Mouse (Mus musculus) neural tube, embryonic 15.5 days (tissue): Measurements from ENCODE around the gene Kif26a. TPM values are rescaled to one million over a fixed set of nuclear protein-coding genes. Genes with fewer than 3 reads are reported as not detected.

Source experiments
- ATAC-seq: fragments of 200-750 bp; cut with Nextera tagmentation; 2 replicates; pipeline ENCODE4 v1.8.0; 2017; ENCODE audit warnings: mild to moderate bottlenecking, moderate TSS enrichment, moderate library complexity; ENCODE audit not compliant: low FRiP score
- H3K27ac ChIP-seq: fragments of 300-500 bp; sonication (generic); replicated peaks from 2 replicates; pipeline ENCODE4 v1.5.1; 2015; ENCODE audit warnings: mild to moderate bottlenecking, inconsistent platforms
- H3K27me3 ChIP-seq: fragments of 300-500 bp; sonication (generic); replicated peaks from 2 replicates; pipeline ENCODE4 v1.6.1; 2015; ENCODE audit warnings: inconsistent platforms
- H3K36me3 ChIP-seq: fragments of 300-500 bp; sonication (generic); 2 replicates; pipeline ENCODE4 v1.6.1; 2015; ENCODE audit warnings: inconsistent platforms
- H3K4me1 ChIP-seq: fragments of 300-500 bp; sonication (generic); 2 replicates; pipeline ENCODE4 v1.6.1; 2015; ENCODE audit warnings: inconsistent platforms
- H3K4me2 ChIP-seq: fragments of 300-500 bp; sonication (generic); 2 replicates; pipeline ENCODE4 v1.6.1; 2015; ENCODE audit warnings: inconsistent platforms, mild to moderate bottlenecking, moderate library complexity
- H3K4me3 ChIP-seq: fragments of 300-500 bp; sonication (generic); replicated peaks from 2 replicates; pipeline ENCODE4 v1.5.1; 2015; ENCODE audit warnings: mild to moderate bottlenecking, inconsistent platforms
- H3K9ac ChIP-seq: fragments of 300-500 bp; sonication (generic); replicated peaks from 2 replicates; pipeline ENCODE4 v1.6.1; 2015; ENCODE audit warnings: mild to moderate bottlenecking, inconsistent platforms
- H3K9me3 ChIP-seq: fragments of 300-500 bp; sonication (generic); replicated peaks from 2 replicates; pipeline ENCODE4 v1.6.1; 2016; ENCODE audit warnings: inconsistent platforms
- WGBS: fragments of 180-500 bp; shearing (Covaris S2); methylation state at CpG from one replicate; pipeline ENCODE4 v1.1.7; 2015; ENCODE audit warnings: mixed read lengths; 5-methylcytosine and 5-hydroxymethylcytosine counted together
- polyA plus RNA-seq: library from polyadenylated mRNA; unstranded; fragments of >200 nt; fragmentation: Nextera tagmentation; extraction: Ambion mirVana; gene quantifications from 2 replicates; pipeline ENCODE4 v1.2.1, GENCODE M21; 2015

The Kif26a gene
- polyA plus RNA-seq, 1 experiment from 2014 or later: 4.0 TPM

DNA sequence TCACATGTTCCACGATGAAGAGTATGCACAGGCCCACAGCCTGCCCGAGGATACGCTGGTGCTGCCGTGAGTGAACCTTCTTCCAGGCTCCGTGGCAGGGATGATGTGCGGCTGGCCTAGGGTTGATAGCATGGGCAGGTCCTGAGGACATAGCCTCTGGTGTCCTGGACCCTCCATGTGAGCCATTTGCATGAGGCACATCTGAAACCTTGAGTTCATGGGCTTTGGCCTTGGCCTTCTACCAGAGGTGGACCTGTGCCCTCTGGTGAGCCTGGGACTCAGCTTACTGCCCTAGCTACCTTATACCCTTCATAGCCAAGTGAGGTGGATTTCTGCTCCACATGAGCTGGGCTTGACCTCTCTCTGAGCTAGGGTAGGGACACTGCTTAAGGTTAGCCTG lies 33.8 kb upstream of the Kif26a start:
- no peaks in the 10 kb centered on the region for H3K36me3 ChIP-seq
- H3K4me1 ChIP-seq: no peaks in the 10 kb centered on the region
- no peak overlapping the region for H3K27ac ChIP-seq
- no peaks in the 10 kb centered on the region for H3K9me3 ChIP-seq
- H3K4me2 ChIP-seq: no peak overlapping the region
- no peak for ATAC-seq
- WGBS: 92% methylated on average over 6 of the region's 6 CpGs
- H3K9ac ChIP-seq: no peak overlapping the region
- H3K4me3 ChIP-seq: no peak overlapping the region
- H3K27me3 ChIP-seq: peaks cover 16% of the 10 kb centered on the region; the same call in 1 of the 2 replicates

- H3K9me3 ChIP-seq: no peaks in the 10 kb centered on the region
- H3K27ac ChIP-seq: no peak overlapping the region
- H3K9ac ChIP-seq: no peak overlapping the region
- no peak for ATAC-seq
- WGBS: 15% methylated on average over 13 of the region's 13 CpGs
- no peaks in the 10 kb centered on the region for H3K36me3 ChIP-seq
- no peak overlapping the region for H3K4me3 ChIP-seq
- H3K4me1 ChIP-seq: no peaks in the 10 kb centered on the region
- no peak overlapping the region for H3K4me2 ChIP-seq
- H3K27me3 ChIP-seq: peaks cover 16% of the 10 kb centered on the region; the same call in 1 of the 2 replicates
These were observed 33.2 kb upstream of the Kif26a start for GRCm38 (mm10) chr12:112112686-112113396.

DNA sequence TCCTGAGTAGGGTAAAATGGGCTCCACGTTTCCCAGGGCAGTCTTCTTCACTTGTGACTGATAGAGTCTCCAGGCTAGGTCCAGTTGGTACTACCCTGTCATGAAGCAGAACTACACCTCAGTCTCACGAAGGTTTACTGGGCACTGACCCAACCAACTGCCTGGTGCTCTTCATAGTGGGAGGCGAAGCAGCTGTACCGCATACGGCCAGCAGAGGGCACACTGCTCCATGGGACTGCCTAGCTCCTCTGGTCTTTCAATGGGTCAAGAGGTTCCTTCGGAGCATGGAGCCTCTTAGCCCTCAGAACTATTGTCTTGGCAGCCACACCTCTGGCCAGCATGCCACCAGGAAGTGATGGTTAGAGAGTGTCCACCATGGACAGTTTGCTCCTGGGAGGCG lies 32.3 kb upstream of the Kif26a start:
- Histone ChIP-seq H3K9me3 (no peaks in the 10 kb centered on the region), H3K4me1 (no peaks in the 10 kb centered on the region), H3K27me3 (peaks cover 16% of the 10 kb centered on the region; the same call in 1 of the 2 replicates), H3K4me3 (no peak overlapping the region), H3K4me2 (no peak overlapping the region), H3K36me3 (no peaks in the 10 kb centered on the region), H3K9ac (no peak overlapping the region), H3K27ac (no peak overlapping the region)
- WGBS: 13% methylated on average over 7 of the region's 7 CpGs
- ATAC-seq: peak; percentile 46; the same call in 1 of the 2 replicates

DNA sequence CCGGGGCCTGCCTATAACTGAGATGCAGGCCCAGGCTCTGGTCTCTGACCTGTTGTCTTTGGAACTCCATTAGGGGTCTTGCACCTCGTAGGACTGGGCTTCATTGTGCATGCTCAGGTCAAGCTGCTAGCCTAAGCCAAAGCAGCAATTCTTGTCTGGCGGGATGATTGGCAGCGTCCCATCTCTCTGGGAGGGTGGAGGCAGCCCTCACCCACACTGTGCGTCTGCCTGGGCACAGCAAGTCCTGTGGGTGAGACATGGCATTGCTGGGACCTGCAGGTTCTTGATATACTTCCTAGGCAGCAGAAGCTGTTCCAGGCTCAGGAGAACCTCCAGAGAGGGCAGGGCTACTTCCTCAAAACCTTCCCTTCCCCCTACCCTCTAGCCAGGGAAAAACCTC lies 29.0 kb upstream of the Kif26a start:
- H3K4me3 ChIP-seq: no peak overlapping the region
- H3K4me1 ChIP-seq: no peaks in the 10 kb centered on the region
- no peak overlapping the region for H3K9ac ChIP-seq
- H3K36me3 ChIP-seq: no peaks in the 10 kb centered on the region
- WGBS: 81% methylated on average over 5 of the region's 5 CpGs
- ATAC-seq: no peak
- peaks cover 14% of the 10 kb centered on the region; the same call in 1 of the 2 replicates for H3K27me3 ChIP-seq
- no peaks in the 10 kb centered on the region for H3K9me3 ChIP-seq
- H3K27ac ChIP-seq: no peak overlapping the region
- no peak overlapping the region for H3K4me2 ChIP-seq

GRCm38 (mm10) chr12:112117649-112118048 lies 28.4 kb upstream of the Kif26a start:
- no peak overlapping the region for H3K27ac ChIP-seq
- WGBS: 81% methylated on average over 7 of the region's 7 CpGs
- no peaks in the 10 kb centered on the region for H3K9me3 ChIP-seq
- H3K27me3 ChIP-seq: peaks cover 12% of the 10 kb centered on the region; the same call in 1 of the 2 replicates
- no peaks in the 10 kb centered on the region for H3K4me1 ChIP-seq
- no peak for ATAC-seq
- no peaks in the 10 kb centered on the region for H3K36me3 ChIP-seq
- no peak overlapping the region for H3K9ac ChIP-seq
- H3K4me2 ChIP-seq: no peak overlapping the region
- no peak overlapping the region for H3K4me3 ChIP-seq

DNA sequence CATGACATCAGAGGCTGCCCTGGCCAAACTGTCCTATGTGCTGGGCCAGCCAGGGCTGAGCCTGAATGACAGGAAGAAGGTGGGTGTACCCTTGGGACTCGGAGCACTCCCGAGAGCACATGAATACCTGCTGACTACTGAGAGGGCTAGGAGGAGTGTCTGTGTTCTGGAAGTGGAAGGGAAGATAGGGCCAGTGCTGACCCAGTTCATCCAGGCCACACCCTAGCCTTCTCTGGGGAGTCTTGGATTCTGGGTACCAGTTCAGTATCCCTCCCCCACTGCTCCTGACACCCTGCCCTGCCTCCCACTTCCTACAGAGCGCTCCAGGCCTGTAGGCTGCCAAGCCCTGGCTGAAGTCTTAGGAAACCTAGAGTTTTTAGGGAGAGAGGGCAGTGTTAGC lies 24.8 kb upstream of the Kif26a start:
- WGBS: 90% methylated on average over 3 of the region's 3 CpGs
- ATAC-seq: no peak

GRCm38 (mm10) chr12:112125903-112126302 lies 20.1 kb upstream of the Kif26a start:
- Histone ChIP-seq H3K4me2 (no peak overlapping the region), H3K9ac (no peak overlapping the region), H3K9me3 (no peaks in the 10 kb centered on the region), H3K36me3 (no peaks in the 10 kb centered on the region), H3K4me1 (peaks cover 11% of the 10 kb centered on the region), H3K27ac (no peak overlapping the region), H3K27me3 (peaks cover 17% of the 10 kb centered on the region), H3K4me3 (no peak overlapping the region)
- WGBS: 90% methylated on average over 14 of the region's 14 CpGs
- no peak for ATAC-seq

More for the DNA sequence above, 24.8 kb upstream of the Kif26a start:
- Histone ChIP-seq H3K4me2 (no peak overlapping the region), H3K36me3 (no peaks in the 10 kb centered on the region), H3K9me3 (no peaks in the 10 kb centered on the region), H3K27me3 (peaks cover 4% of the 10 kb centered on the region; the same call in 1 of the 2 replicates), H3K4me1 (no peaks in the 10 kb centered on the region), H3K9ac (no peak overlapping the region), H3K27ac (no peak overlapping the region), H3K4me3 (no peak overlapping the region)

DNA sequence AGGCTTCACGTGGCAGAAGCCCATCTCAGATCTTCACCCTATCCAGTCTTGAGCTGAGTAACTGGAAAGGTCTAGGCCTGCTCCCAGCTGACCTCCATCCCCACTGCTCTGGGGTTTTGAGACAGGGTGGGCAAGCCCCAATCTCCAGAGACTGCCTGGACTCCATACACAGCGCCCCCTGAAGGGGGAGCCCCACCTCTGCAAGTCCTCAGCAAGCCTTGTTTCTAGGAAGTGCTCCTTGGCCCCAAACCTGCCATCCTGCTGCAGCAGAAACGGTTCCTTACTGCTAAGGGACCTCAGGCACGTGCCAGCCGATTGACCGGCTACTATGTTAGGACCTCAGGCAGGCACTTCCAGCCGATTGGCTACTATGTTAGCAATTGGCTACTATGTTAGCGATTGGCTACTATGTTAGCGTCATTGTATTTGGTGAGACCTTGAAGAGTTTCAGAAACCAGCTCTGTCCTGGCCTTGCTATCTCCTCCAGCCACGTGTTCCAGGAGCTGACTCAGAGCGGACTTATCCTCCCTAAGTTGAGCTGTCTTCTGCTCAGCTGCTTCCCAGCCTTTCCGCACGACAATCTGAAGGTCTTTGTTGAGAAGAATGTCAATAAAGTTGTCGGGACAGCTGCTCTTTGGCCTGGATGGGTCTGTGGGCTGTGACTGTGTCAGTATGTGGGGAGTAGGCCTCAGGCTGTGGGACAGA lies 18.9 kb upstream of the Kif26a start:
- no peak overlapping the region for H3K4me3 ChIP-seq
- ATAC-seq: no peak
- H3K36me3 ChIP-seq: no peaks in the 10 kb centered on the region
- peaks cover 29% of the 10 kb centered on the region for H3K27me3 ChIP-seq
- 62% methylated on average over 14 of the region's 14 CpGs for WGBS
- no peaks in the 10 kb centered on the region for H3K9me3 ChIP-seq
- no peak overlapping the region for H3K4me2 ChIP-seq
- peaks cover 13% of the 10 kb centered on the region for H3K4me1 ChIP-seq
- H3K27ac ChIP-seq: no peak overlapping the region
- H3K9ac ChIP-seq: no peak overlapping the region

- H3K4me2 ChIP-seq: no peak overlapping the region
- H3K4me1 ChIP-seq: peaks cover 13% of the 10 kb centered on the region
- no peaks in the 10 kb centered on the region for H3K9me3 ChIP-seq
- H3K4me3 ChIP-seq: no peak overlapping the region
- H3K27me3 ChIP-seq: peaks cover 43% of the 10 kb centered on the region
- no peak overlapping the region for H3K27ac ChIP-seq
- no peaks in the 10 kb centered on the region for H3K36me3 ChIP-seq
- no peak overlapping the region for H3K9ac ChIP-seq
- ATAC-seq: no peak
- 83% methylated on average over 4 of the region's 4 CpGs for WGBS
These were observed 17.5 kb upstream of the Kif26a start for GRCm38 (mm10) chr12:112128526-112128925.

DNA sequence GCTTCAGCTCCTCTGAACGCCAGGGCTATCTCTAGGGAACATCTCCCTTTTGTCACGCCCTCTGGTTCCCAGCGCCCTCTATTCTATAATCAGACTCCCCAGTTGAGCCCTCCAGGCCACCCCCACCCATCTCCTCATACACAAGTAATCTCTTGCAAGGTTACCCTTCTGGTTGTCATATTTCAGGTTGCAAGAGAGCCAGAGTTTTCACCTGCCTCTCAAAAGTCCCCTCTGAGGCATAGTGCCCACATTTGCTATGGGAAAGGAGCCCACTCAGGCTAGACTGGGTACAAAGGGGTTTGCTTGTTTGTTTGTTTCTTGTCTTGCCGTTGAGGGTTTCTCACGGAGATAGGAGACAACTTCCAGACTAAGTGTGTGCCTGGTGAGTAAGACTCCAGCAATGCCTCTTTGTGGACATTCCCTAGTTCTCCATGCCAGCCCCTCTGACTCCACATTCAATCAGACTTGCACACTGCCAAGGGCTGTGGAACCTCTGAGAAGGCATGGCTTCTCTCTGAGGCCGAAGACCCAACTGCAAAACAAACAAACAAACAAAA lies 16.6 kb upstream of the Kif26a start:
- Histone ChIP-seq H3K27ac (no peak overlapping the region), H3K4me1 (peaks cover 13% of the 10 kb centered on the region), H3K36me3 (no peaks in the 10 kb centered on the region), H3K9ac (no peak overlapping the region), H3K9me3 (no peaks in the 10 kb centered on the region), H3K4me2 (0 out of 2 replicates have a peak overlapping the region, but pooled peaks have one; percentile 98), H3K27me3 (peaks cover 45% of the 10 kb centered on the region), H3K4me3 (no peak overlapping the region)
- WGBS: 60% methylated on average over 6 of the region's 6 CpGs
- ATAC-seq: no peak

- Histone ChIP-seq H3K4me3 (peak overlapping the region; percentile 55), H3K4me1 (peaks cover 13% of the 10 kb centered on the region), H3K9ac (peak overlapping the region; percentile 52), H3K4me2 (peak overlapping the region; percentile 98), H3K9me3 (no peaks in the 10 kb centered on the region), H3K27me3 (peaks cover 50% of the 10 kb centered on the region), H3K36me3 (no peaks in the 10 kb centered on the region), H3K27ac (no peak overlapping the region)
- WGBS: 1% methylated on average over 65 of the region's 79 CpGs
- peak; percentile 60 for ATAC-seq
These were observed 15.7 kb upstream of the Kif26a start for GRCm38 (mm10) chr12:112130161-112130860.
